Mouse (Mus musculus): ENCODE data around the gene Scn3a.

GRCm38 (mm10) chr2:65548665-65549064, 18.8 kb downstream of the Scn3a start:
- no peak for TF ChIP-seq POLR2A (IDR thresholded peaks at IDR 0.05; ENCODE audit: borderline replicate concordance, insufficient read depth, low read length)
- TF ChIP-seq CTCF (IDR thresholded peaks at IDR 0.05; ENCODE audit: borderline replicate concordance, insufficient read depth, low read depth, low read length) = no peak

All from cerebellum, adult 2 months (tissue).